24 mouse cellular contexts compared by ENCODE assay signal in the genomic region with DNA sequence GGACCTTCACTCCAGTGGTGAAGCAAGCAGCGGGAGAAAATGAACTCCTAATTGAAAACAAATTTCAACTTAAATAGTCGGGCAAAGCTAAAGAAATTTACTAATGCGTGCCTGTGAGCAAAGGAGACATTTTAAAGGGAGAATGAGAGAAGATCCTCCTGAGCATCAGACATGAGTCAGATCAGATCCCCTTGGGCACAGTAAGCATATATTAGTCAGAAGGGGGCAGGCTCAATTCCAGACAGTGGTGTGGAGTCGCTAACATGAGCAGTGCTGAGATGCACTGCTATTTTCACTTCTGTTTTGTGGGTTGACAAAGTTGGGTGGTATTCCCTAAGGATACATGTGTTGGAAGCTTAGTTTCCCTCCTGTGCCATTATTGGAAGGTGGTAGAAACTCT.
DNase-seq lines count a peak whose midpoint lies in the region; TF ChIP-seq lines count a peak whose summit lies in the region.
"Had no signal": no experiment of that assay in that cellular context is flagged by ENCODE, and none has a peak within 500 bp of the region (broad histone marks: within the 10 kb centered on the region; RNA-seq: fewer than 3 reads in every experiment).

No protein-coding gene starts in this region.

- no peak overlapping the region for H3K4me3 ChIP-seq in myocyte
- H3K4me3 ChIP-seq: heart, adult 2 months; heart, embryonic 15.5 days; hindbrain, embryonic 10.5 days; hindbrain, embryonic 13.5 days; intestine, embryonic 15.5 days had no signal

- H3K36me3 ChIP-seq in myocyte (ENCODE audit: control insufficient read depth, insufficient read depth): no peaks in the 10 kb centered on the region
- H3K36me3 ChIP-seq: G1E; heart, embryonic 15.5 days; hindbrain, embryonic 10.5 days; hindbrain, embryonic 13.5 days; intestine, embryonic 15.5 days had no signal

- no peak for TF ChIP-seq POLR2A in myocyte (IDR thresholded peaks at IDR 0.05; ENCODE audit: insufficient read length, low read depth)

- no peak overlapping the region for H3ac ChIP-seq in myocyte (ENCODE audit: control insufficient read depth, insufficient read length)

- H3K4me2 ChIP-seq in myocyte (ENCODE audit: low read depth): peak overlapping the region; percentile 83
- H3K4me2 ChIP-seq: heart, embryonic 11.5 days; heart, embryonic 15.5 days; hindbrain, embryonic 13.5 days; intestine, embryonic 15.5 days had no signal

- H3K79me2 ChIP-seq in myocyte (ENCODE audit: control insufficient read depth, insufficient read depth): no peaks in the 10 kb centered on the region

- H3K27me3 ChIP-seq in myocyte (ENCODE audit: control insufficient read depth, insufficient read depth, insufficient read length): no peaks in the 10 kb centered on the region
- H3K27me3 ChIP-seq: heart, embryonic 15.5 days; hindbrain, embryonic 13.5 days; intestine, embryonic 15.5 days had no signal

- DNase-seq in 3134 (ENCODE audit: extremely low read depth, insufficient read length, low spot score): peak; percentile 27
- DNase-seq in 3T3-L1 (ENCODE audit: low read depth, low spot score): peak; percentile 83
- DNase-seq in NIH3T3 (ENCODE audit: low read depth): peak; percentile 69
- no peak for DNase-seq in kidney, postnatal 14 days
- DNase-seq in left cerebral cortex, adult 9 months (ENCODE audit: low spot score in 2 of 2): no peak
- DNase-seq: adrenal gland, adult 2 months; adrenal gland, postnatal 14 days; cerebellum, adult 11-12 months; cerebellum, adult 9-10 months; cerebellum, postnatal 14 days; forebrain, postnatal 0 days; gastrocnemius, postnatal 10 days; gastrocnemius, postnatal 36 days; heart, adult 2 months; heart, postnatal 10 days; heart, postnatal 36 days; kidney, adult 11 months had no signal

TF ChIP-seq in myocyte, 11 proteins besides CTCF, POLR2A, EP300 and RAD21:
- no peak for TF ChIP-seq CEBPB (IDR thresholded peaks at IDR 0.05; ENCODE audit: insufficient read depth, poor library complexity, severe bottlenecking)
- no peak for TF ChIP-seq MAX (IDR thresholded peaks at IDR 0.05; ENCODE audit: low read depth)
TF ChIP-seq in myocyte: peak in this region for 0.

Comparison
In these comparisons a context has a peak if more than half of its experiments do, and no peak if none do; other contexts are left out.
1. DNase-seq: peak in 3134 (single experiment), 3T3-L1 (single experiment) and NIH3T3 (single experiment); none in kidney, postnatal 14 days (single experiment) and left cerebral cortex, adult 9 months (0 of 2).